Mouse (Mus musculus): Measurements from ENCODE around the gene Nkd1. TPM values are rescaled to one million over a fixed set of nuclear protein-coding genes. Genes with fewer than 3 reads are reported as not detected.
A peak's percentile ranks its signal among the peaks of the same experiment; 100 is the strongest.

Nkd1 gene
- polyA plus RNA-seq, 1 experiment = 2.1 TPM

GRCm38 (mm10) chr8:88623351-88623750, 102.2 kb downstream of the Nkd1 start:
- H3K9me3 ChIP-seq (replicated peaks; ENCODE audit: control insufficient read depth, insufficient read depth, low read length, poor library complexity, severe bottlenecking) = no peaks in the 10 kb centered on the region
- H3K27me3 ChIP-seq (ENCODE audit: control insufficient read depth, insufficient read depth, low read length, poor library complexity, severe bottlenecking) = peaks cover 2% of the 10 kb centered on the region; the same call in 1 of the 2 replicates
- H3K9ac ChIP-seq (ENCODE audit: low read depth, poor library complexity, severe bottlenecking) = no peak overlapping the region
- H3K36me3 ChIP-seq (ENCODE audit: control insufficient read depth, insufficient read depth, low read length, poor library complexity, severe bottlenecking) = no peaks in the 10 kb centered on the region
- no peak overlapping the region for H3K27ac ChIP-seq (ENCODE audit: insufficient read depth, low read length)
- TF ChIP-seq CTCF (IDR thresholded peaks at IDR 0.05; ENCODE audit: low read depth, low read length) (no peak), POLR2A (IDR thresholded peaks at IDR 0.05; ENCODE audit: insufficient read depth, low read length) (no peak), EP300 (IDR thresholded peaks at IDR 0.05; ENCODE audit: insufficient read depth, low read depth, low read length) (no peak)
- no peaks in the 10 kb centered on the region for H3K4me1 ChIP-seq (ENCODE audit: control insufficient read depth, insufficient read depth, low read length)
- no peak overlapping the region for H3K4me3 ChIP-seq (ENCODE audit: low read depth, low read length)

GRCm38 (mm10) chr8:88624276-88624675, 103.1 kb downstream of the Nkd1 start:
- Histone ChIP-seq H3K9ac (ENCODE audit: low read depth, poor library complexity, severe bottlenecking) (no peak overlapping the region), H3K27me3 (ENCODE audit: control insufficient read depth, insufficient read depth, low read length, poor library complexity, severe bottlenecking) (peaks cover 2% of the 10 kb centered on the region; the same call in 1 of the 2 replicates), H3K36me3 (ENCODE audit: control insufficient read depth, insufficient read depth, low read length, poor library complexity, severe bottlenecking) (no peaks in the 10 kb centered on the region), H3K4me3 (ENCODE audit: low read depth, low read length) (no peak overlapping the region), H3K9me3 (replicated peaks; ENCODE audit: control insufficient read depth, insufficient read depth, low read length, poor library complexity, severe bottlenecking) (no peaks in the 10 kb centered on the region), H3K27ac (ENCODE audit: insufficient read depth, low read length) (no peak overlapping the region), H3K4me1 (ENCODE audit: control insufficient read depth, insufficient read depth, low read length) (no peaks in the 10 kb centered on the region)
- TF ChIP-seq POLR2A (IDR thresholded peaks at IDR 0.05; ENCODE audit: insufficient read depth, low read length) (no peak), EP300 (IDR thresholded peaks at IDR 0.05; ENCODE audit: insufficient read depth, low read depth, low read length) (no peak), CTCF (IDR thresholded peaks at IDR 0.05; ENCODE audit: low read depth, low read length) (no peak)

DNA sequence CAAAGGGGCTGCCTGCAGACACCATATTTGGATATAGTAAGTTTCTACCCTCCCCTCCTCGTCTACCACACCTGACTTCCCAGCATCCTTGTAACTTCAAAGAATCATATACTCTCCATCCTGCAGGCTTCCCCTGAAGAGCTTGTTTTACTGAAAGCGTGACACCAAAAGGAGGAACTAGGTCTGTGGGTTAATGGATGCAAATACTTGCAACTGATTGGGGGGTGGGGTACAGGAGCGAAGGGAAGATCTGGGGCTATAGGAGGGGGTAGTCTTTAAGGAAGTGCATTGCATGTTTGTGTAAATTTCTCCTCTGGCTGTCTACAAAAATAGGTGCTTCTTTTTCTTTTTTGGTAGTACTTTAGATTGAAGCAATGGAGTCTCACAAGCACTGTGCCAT, 105.3 kb downstream of the Nkd1 start:
- Histone ChIP-seq H3K27ac (ENCODE audit: insufficient read depth, low read length) (no peak overlapping the region), H3K36me3 (ENCODE audit: control insufficient read depth, insufficient read depth, low read length, poor library complexity, severe bottlenecking) (no peaks in the 10 kb centered on the region), H3K9me3 (replicated peaks; ENCODE audit: control insufficient read depth, insufficient read depth, low read length, poor library complexity, severe bottlenecking) (peaks cover 5% of the 10 kb centered on the region; the same call in 1 of the 2 replicates), H3K9ac (ENCODE audit: low read depth, poor library complexity, severe bottlenecking) (peak overlapping the region; percentile 70; the same call in 1 of the 2 replicates), H3K4me1 (ENCODE audit: control insufficient read depth, insufficient read depth, low read length) (no peaks in the 10 kb centered on the region), H3K27me3 (ENCODE audit: control insufficient read depth, insufficient read depth, low read length, poor library complexity, severe bottlenecking) (peaks cover 2% of the 10 kb centered on the region; the same call in 1 of the 2 replicates), H3K4me3 (ENCODE audit: low read depth, low read length) (no peak overlapping the region)
- TF ChIP-seq EP300 (IDR thresholded peaks at IDR 0.05; ENCODE audit: insufficient read depth, low read depth, low read length) = no peak
- no peak for TF ChIP-seq POLR2A (IDR thresholded peaks at IDR 0.05; ENCODE audit: insufficient read depth, low read length)
- no peak for TF ChIP-seq CTCF (IDR thresholded peaks at IDR 0.05; ENCODE audit: low read depth, low read length)

- Histone ChIP-seq H3K27me3 (ENCODE audit: control insufficient read depth, insufficient read depth, low read length, poor library complexity, severe bottlenecking) (peaks cover 2% of the 10 kb centered on the region; the same call in 1 of the 2 replicates), H3K27ac (ENCODE audit: insufficient read depth, low read length) (no peak overlapping the region)
Observed at GRCm38 (mm10) chr8:88626940-88627264, 105.7 kb downstream of the Nkd1 start.

DNA sequence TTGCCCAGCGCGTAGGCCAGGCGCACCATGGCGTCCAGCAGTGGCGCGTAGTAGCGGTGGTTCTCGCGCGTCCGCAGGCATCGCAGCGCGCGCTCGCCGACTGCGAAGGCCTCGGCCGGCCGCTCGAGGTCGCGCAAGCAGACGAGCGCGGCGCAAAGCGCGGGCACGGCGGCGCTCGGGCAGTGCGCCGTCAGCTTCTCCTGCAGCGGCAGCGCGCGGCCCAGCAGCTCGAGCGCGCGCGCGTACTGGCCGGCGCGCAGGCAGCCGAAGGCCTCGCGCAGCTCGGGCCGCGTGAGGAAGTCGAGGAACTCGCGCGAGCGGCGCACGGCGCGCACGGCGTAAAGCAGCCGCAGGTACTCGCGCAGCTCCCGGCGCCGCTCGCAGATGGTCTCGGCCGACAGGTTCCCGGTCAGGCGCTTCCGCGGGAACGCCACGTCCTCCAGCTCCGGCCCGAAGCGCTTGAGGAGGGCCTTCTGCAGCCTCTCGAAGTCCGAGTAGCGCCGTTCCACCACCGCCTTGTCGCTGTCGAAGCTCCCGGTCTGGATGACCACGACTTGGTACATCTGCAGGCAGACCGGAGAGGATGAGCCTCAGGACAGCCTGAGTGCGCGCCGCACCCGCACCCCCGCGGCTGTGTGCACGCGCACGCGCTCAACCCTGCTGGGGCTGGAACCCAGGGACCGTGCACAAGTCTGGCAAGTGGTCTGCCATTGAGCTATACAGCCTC, 106.3 kb downstream of the Nkd1 start:
- TF ChIP-seq EP300 (IDR thresholded peaks at IDR 0.05; ENCODE audit: insufficient read depth, low read depth, low read length) = no peak
- TF ChIP-seq POLR2A (IDR thresholded peaks at IDR 0.05; ENCODE audit: insufficient read depth, low read length) = no peak
- TF ChIP-seq CTCF (IDR thresholded peaks at IDR 0.05; ENCODE audit: low read depth, low read length) = no peak
- no peak overlapping the region for H3K27ac ChIP-seq (ENCODE audit: insufficient read depth, low read length)
- H3K4me3 ChIP-seq (ENCODE audit: low read depth, low read length) = peak overlapping the region; percentile 72
- H3K9ac ChIP-seq (ENCODE audit: low read depth, poor library complexity, severe bottlenecking) = peak overlapping the region; percentile 70
- peaks cover 2% of the 10 kb centered on the region; the same call in 1 of the 2 replicates for H3K27me3 ChIP-seq (ENCODE audit: control insufficient read depth, insufficient read depth, low read length, poor library complexity, severe bottlenecking)
- no peaks in the 10 kb centered on the region for H3K4me1 ChIP-seq (ENCODE audit: control insufficient read depth, insufficient read depth, low read length)
- peaks cover 5% of the 10 kb centered on the region; the same call in 1 of the 2 replicates for H3K9me3 ChIP-seq (replicated peaks; ENCODE audit: control insufficient read depth, insufficient read depth, low read length, poor library complexity, severe bottlenecking)
- no peaks in the 10 kb centered on the region for H3K36me3 ChIP-seq (ENCODE audit: control insufficient read depth, insufficient read depth, low read length, poor library complexity, severe bottlenecking)

More at GRCm38 (mm10) chr8:88626940-88627264, 105.7 kb downstream of the Nkd1 start:
- H3K9me3 ChIP-seq (replicated peaks; ENCODE audit: control insufficient read depth, insufficient read depth, low read length, poor library complexity, severe bottlenecking) = peaks cover 5% of the 10 kb centered on the region; the same call in 1 of the 2 replicates
- TF ChIP-seq EP300 (IDR thresholded peaks at IDR 0.05; ENCODE audit: insufficient read depth, low read depth, low read length) (no peak), POLR2A (IDR thresholded peaks at IDR 0.05; ENCODE audit: insufficient read depth, low read length) (no peak), CTCF (IDR thresholded peaks at IDR 0.05; ENCODE audit: low read depth, low read length) (no peak)
- no peaks in the 10 kb centered on the region for H3K36me3 ChIP-seq (ENCODE audit: control insufficient read depth, insufficient read depth, low read length, poor library complexity, severe bottlenecking)
- H3K9ac ChIP-seq (ENCODE audit: low read depth, poor library complexity, severe bottlenecking) = peak overlapping the region; percentile 70
- H3K4me3 ChIP-seq (ENCODE audit: low read depth, low read length) = peak overlapping the region; percentile 67
- no peaks in the 10 kb centered on the region for H3K4me1 ChIP-seq (ENCODE audit: control insufficient read depth, insufficient read depth, low read length)
